Mouse (Mus musculus): Measurements from ENCODE around the gene Fam83c.

Gene Fam83c

DNA sequence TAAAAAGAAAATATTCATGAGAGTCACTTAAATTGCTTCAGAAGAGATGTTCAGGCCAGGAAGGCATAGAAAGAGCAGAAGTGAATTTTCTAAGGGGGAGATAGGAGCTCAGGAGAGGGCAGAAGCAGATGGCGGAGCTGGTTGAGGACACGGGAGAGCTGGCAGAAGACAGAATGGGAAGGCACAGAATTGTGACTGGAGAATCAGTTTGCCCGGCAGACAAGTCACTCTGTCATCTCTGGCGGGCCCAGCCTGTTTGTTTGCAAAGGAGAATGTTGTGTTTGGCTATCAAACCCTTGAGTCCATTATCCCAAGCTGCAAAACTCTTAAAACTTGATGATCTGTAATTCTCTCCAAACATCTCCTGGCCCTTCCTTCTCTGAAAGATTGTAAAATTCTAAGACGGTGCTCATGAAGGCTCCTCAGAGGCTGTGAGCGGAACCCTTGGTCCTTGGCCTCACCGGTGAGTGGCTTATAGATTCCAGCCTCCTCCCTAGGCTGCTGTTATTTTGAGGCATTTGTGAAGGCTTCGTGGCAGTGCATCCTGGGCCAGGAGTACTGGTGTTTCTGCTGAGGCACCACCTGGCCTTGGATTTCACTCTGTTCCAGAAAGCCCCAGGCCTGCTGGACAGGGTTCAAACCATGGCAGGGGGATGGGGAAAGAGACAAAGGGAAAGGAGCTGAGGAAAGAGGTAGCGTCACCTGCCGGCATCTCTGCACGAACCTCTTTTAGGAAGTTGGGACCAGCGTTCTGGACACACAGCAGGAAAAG lies 39.8 kb downstream of the Fam83c start:
- no peak for DNase-seq (ENCODE audit: low spot score in 2 of 2)

DNA sequence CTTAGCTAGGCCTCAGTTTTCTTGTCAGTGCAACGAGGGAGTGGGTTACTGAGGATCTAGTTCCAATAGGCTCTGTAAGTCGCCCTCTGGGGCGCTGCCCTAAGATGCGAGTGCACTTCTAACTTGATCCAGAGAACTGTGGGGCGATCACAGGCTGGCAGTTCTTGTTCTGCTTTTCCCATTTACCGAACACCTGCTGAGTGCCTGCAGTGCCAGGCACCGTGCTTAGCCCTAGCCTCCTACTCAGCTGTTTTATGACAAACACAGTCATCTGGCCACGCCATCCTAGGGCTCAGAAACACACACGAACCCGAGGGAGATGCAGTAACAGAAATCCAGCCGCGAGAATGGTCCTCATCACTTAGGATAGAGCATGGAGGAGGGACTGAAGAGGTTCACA lies 41.8 kb downstream of the Fam83c start:
- DNase-seq (ENCODE audit: low spot score in 2 of 2) = no peak

DNA sequence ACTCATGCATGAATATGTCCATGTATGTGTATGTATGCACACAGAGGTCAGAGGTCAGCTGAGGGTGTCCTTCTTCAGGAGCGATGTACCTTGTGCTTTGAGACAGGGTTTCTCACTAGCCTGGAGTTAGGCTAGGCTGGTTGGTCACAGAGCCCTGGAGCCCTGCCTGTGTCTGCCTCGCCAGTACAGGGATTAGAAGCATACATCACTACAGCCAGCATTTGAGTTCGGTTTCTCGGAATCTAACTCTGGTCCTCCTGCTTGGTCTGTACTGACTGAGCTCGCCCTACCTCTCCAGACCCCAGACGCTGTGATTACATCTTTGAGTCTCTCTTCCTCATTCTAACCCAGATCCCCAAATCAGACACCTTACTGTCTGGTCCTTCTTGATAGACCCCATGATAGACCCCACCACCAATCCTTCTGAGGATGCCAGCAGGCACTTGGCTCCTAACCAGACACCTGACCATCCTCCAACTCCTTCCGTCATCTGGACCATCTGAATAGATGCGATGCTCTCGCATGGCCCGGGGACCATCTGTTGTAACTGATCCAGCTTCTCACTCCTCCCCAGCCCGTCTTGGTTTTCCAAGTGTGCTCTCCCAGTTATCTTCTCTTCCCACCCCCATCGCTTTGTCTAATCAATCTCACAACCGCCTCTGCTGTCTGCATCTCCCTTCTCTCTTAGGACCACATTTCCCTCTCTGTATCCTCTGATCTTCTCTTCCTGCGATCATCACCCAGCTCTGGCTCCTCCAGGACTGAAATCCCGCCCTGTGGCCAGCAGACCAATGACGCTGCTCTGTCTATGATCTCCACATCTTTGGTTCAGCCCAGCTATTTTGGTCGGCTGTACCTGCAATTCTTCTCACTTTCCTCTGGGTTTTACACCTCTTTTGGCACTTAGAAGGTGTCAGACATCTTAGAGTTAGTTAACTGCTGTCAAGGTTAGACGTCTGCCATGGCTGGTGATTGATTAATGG lies 46.4 kb downstream of the Fam83c start:
- no peak for DNase-seq (ENCODE audit: low spot score in 2 of 2)

DNA sequence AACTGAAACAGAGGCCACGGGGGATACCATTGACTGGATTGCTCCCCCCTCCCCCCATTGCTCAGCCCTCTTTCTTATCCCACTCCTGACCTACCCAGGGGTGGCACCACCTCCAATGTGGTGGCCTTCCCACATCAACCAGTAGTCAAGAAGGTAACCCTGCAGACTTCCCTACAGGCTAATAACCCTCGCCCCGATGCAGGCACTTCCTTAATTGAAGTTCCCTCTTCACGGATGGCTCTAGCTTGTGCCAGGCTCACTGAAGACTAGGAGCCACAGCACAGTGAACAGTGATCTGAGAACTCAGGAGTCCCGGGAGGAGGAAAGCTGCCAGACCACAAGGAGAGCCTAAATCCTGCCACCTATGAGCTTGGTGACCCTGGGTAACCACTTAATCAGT lies 47.7 kb downstream of the Fam83c start:
- DNase-seq (ENCODE audit: low spot score in 2 of 2) = no peak

DNA sequence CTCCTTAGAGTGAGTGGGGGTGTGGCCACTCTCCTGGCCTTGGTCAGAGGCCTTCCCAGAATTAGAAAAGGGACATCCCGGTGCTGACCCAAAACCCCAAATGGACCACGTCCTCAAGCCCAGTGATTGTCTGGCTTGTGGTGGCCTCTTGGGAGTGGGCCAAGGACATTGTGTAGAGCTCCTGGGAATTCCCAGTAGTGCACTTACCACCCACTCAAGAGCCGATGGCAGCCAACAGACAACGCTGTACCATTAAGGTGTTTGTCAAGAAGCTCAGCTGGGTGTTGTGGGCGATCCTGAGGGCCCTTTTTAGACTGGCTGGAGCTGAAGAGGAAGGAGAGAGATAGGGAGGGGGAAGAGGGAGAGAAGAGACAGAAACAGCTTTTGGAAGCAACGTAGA lies 50.1 kb downstream of the Fam83c start:
- DNase-seq (ENCODE audit: low spot score in 2 of 2) = peak; percentile 67 to 72

DNA sequence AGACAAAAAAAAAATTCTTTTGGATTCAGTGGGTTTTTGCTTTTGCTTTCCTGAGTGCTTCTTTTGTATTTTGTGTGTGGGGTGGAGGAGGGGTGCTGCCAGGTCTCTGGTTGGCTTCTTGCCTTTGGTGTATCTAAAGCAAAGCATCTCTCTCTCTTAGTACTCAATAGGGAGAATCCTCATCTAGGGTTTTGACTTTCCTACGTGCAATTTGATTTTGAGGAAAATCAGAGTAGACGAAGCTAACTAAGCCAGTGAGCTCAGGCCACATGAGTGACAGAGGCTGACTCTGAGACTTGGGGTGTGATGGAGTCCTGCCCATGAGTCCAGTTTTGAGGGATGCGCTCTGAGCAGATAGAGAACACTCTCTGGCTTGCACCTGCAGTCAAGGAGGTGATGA lies 55.1 kb downstream of the Fam83c start:
- no peak for DNase-seq (ENCODE audit: low spot score in 2 of 2)

DNA sequence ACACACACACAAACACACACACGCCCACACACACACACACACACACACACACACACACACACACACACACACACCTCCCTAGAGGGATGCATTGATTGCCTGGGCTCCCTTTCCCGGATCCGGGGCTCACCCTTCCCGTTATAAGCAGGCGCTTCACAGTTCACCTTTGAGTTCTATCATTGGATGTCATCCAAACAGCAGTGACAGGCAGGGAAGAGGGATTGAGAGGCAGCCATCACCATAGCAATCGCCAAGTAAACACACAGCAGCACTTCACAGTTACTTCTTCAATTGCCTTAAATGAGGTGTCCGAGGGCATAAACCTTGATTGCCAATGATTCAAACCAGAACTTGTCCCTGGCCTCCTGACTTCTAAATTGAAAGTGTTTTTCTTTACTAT lies 55.6 kb downstream of the Fam83c start:
- no peak for DNase-seq (ENCODE audit: low spot score in 2 of 2)

DNA sequence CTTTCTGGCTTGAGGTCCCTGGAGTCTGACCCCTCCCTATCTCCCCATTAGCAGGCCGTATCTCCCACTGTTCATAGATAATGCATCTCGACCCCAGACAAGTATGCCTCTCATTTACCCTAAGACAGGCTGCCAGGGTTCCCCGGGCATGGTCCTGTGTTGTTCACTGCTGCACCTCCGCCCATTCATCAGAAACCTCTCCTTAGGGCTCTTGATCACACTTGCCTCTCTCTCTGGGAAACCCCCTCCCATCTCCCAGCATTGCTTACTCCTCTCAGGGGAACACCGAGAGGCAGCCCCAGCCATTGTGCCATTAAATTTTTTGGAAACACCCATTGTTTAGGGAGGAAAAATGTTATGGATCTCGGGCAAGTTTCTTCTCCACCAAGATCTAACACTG lies 56.6 kb downstream of the Fam83c start:
- DNase-seq (ENCODE audit: low spot score in 2 of 2) = no peak

DNA sequence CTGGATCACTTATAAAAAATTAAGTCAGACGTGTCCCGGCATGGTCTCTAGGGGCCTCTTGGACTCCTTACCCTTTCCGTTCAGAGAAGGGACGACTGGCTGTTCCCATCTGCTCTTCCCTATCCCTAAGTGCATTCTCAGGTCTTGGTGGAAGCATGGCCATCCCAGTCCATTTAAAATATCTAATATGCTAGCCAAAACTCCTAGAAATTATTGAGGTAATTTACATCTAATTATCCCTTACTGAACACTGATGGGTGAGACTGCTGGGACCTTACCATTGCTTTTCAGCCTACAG lies 57.0 kb downstream of the Fam83c start:
- no peak for DNase-seq (ENCODE audit: low spot score in 2 of 2)

Measured in right cerebral cortex, adult 2 months (tissue).